ENCODE assay signal across 12 mouse cellular contexts in genomic region chr5:125165993-125166392, GRCm38 (mm10). TPM values are rescaled to one million over a fixed set of nuclear protein-coding genes. Genes with fewer than 3 reads are reported as not detected.
A peak's percentile ranks its signal among the peaks of the same experiment; 100 is the strongest.
DNase-seq lines count a peak whose midpoint lies in the region; ATAC-seq and TF ChIP-seq lines count a peak whose summit lies in the region.
"Had no signal": no experiment of that assay in that cellular context is flagged by ENCODE, and none has a peak within 500 bp of the region (broad histone marks: within the 10 kb centered on the region; RNA-seq: fewer than 3 reads in every experiment).

No protein-coding gene starts in this region.

- DNase-seq in adrenal gland, postnatal 14 days, result peak; percentile 3
- DNase-seq in adrenal gland, postnatal 10 days, result no peak
- no peak for DNase-seq in heart, postnatal 0 days (ENCODE audit: low spot score)
- DNase-seq in heart, adult 11 months, result no peak
- no peak for DNase-seq in liver, postnatal 0 days
- no peak for DNase-seq in liver, embryonic 11.5 days (ENCODE audit: low spot score)
- no peak for DNase-seq in limb, embryonic 14.5 days (ENCODE audit: low spot score)
- no peak for DNase-seq in left cerebral cortex, adult 9 months (ENCODE audit: low spot score in 2 of 2)
- DNase-seq: lung, postnatal 10 days; thymus, adult 18-20 months had no signal

- H3K36me3 ChIP-seq in heart, postnatal 0 days (replicated peaks; ENCODE audit: control insufficient read depth, insufficient read depth, low read length), result no peaks in the 10 kb centered on the region
- no peaks in the 10 kb centered on the region for H3K36me3 ChIP-seq in liver, postnatal 0 days (replicated peaks; ENCODE audit: insufficient read depth, low read length)
- no peaks in the 10 kb centered on the region for H3K36me3 ChIP-seq in liver, embryonic 11.5 days (ENCODE audit: control insufficient read depth, insufficient read depth, low read length)
- no peaks in the 10 kb centered on the region; the same call in 1 of the 2 replicates for H3K36me3 ChIP-seq in limb, embryonic 14.5 days (ENCODE audit: control insufficient read depth, insufficient read depth, low read length)

- H3K9ac ChIP-seq in heart, postnatal 0 days (replicated peaks; ENCODE audit: low read depth, low read length), result no peak overlapping the region
- H3K9ac ChIP-seq in liver, postnatal 0 days (replicated peaks), result no peak overlapping the region
- H3K9ac ChIP-seq in liver, embryonic 11.5 days (ENCODE audit: low read depth, low read length), result no peak overlapping the region
- no peak overlapping the region for H3K9ac ChIP-seq in limb, embryonic 14.5 days (ENCODE audit: low read depth, low read length, severe bottlenecking)

- peaks cover 66% of the 10 kb centered on the region for H3K4me1 ChIP-seq in heart, postnatal 0 days (ENCODE audit: control insufficient read depth, insufficient read depth)
- peaks cover 31% of the 10 kb centered on the region for H3K4me1 ChIP-seq in liver, postnatal 0 days (ENCODE audit: insufficient read depth)
- peaks cover 60% of the 10 kb centered on the region for H3K4me1 ChIP-seq in liver, embryonic 11.5 days (replicated peaks; ENCODE audit: control insufficient read depth, insufficient read depth, low read length)
- peaks cover 52% of the 10 kb centered on the region for H3K4me1 ChIP-seq in limb, embryonic 14.5 days (ENCODE audit: control insufficient read depth, insufficient read depth, low read length)

- H3K27me3 ChIP-seq in heart, postnatal 0 days (ENCODE audit: control insufficient read depth, insufficient read depth, low read length), result no peaks in the 10 kb centered on the region
- H3K27me3 ChIP-seq in liver, postnatal 0 days (ENCODE audit: insufficient read depth, low read length), result no peaks in the 10 kb centered on the region
- H3K27me3 ChIP-seq in liver, embryonic 11.5 days (replicated peaks; ENCODE audit: control insufficient read depth, insufficient read depth, low read length), result no peaks in the 10 kb centered on the region
- no peaks in the 10 kb centered on the region for H3K27me3 ChIP-seq in limb, embryonic 14.5 days (ENCODE audit: control insufficient read depth, insufficient read depth, low read length)

- no peak overlapping the region for H3K4me2 ChIP-seq in heart, postnatal 0 days (ENCODE audit: low read depth, low read length)
- no peak overlapping the region for H3K4me2 ChIP-seq in liver, postnatal 0 days (ENCODE audit: low read depth, low read length)
- H3K4me2 ChIP-seq in liver, embryonic 11.5 days, result no peak overlapping the region
- H3K4me2 ChIP-seq in limb, embryonic 14.5 days (replicated peaks; ENCODE audit: low read depth, low read length, severe bottlenecking), result no peak overlapping the region
- H3K4me2 ChIP-seq: heart, embryonic 11.5 days had no signal

- ATAC-seq in heart, postnatal 0 days (ENCODE audit: insufficient read depth, low read depth), result no peak
- ATAC-seq in liver, postnatal 0 days, result no peak
- no peak for ATAC-seq in liver, embryonic 11.5 days (replicated peaks; ENCODE audit: low FRiP score)
- no peak for ATAC-seq in limb, embryonic 14.5 days (ENCODE audit: low FRiP score, low read depth)
- ATAC-seq: midbrain, embryonic 16.5 days had no signal

- TF ChIP-seq POLR2A in limb, embryonic 14.5 days (IDR thresholded peaks at IDR 0.05; ENCODE audit: borderline replicate concordance, extremely low read depth, insufficient read depth, insufficient read length), result no peak

- H3K27ac ChIP-seq in heart, postnatal 0 days (ENCODE audit: low read depth), result peak overlapping the region; percentile 65
- peak overlapping the region; percentile 18; the same call in 1 of the 2 replicates for H3K27ac ChIP-seq in liver, postnatal 0 days (ENCODE audit: low read depth)
- H3K27ac ChIP-seq in liver, embryonic 11.5 days (ENCODE audit: low read depth, low read length), result no peak overlapping the region
- H3K27ac ChIP-seq in limb, embryonic 14.5 days (replicated peaks; ENCODE audit: low read depth, low read length), result peak overlapping the region; percentile 67; the same call in 1 of the 2 replicates

- TF ChIP-seq EP300 in heart, postnatal 0 days (IDR thresholded peaks at IDR 0.05; ENCODE audit: low read depth), result no peak
- TF ChIP-seq EP300 in liver, postnatal 0 days (IDR thresholded peaks at IDR 0.05; ENCODE audit: low read depth), result no peak

- H3K9me3 ChIP-seq in heart, postnatal 0 days (replicated peaks; ENCODE audit: control insufficient read depth, low read length), result no peaks in the 10 kb centered on the region
- no peaks in the 10 kb centered on the region for H3K9me3 ChIP-seq in liver, postnatal 0 days (ENCODE audit: low read length)
- no peaks in the 10 kb centered on the region for H3K9me3 ChIP-seq in liver, embryonic 11.5 days (ENCODE audit: control insufficient read depth, low read length)
- no peaks in the 10 kb centered on the region for H3K9me3 ChIP-seq in limb, embryonic 14.5 days (ENCODE audit: control insufficient read depth, low read length)

- WGBS in heart, postnatal 0 days, result 81% methylated on average over 14 of the region's 14 CpGs
- 93% methylated on average over 14 of the region's 14 CpGs for WGBS in liver, postnatal 0 days (ENCODE audit: insufficient replicate concordance)
- 94% methylated on average over 14 of the region's 14 CpGs for WGBS in liver, embryonic 11.5 days
- WGBS in limb, embryonic 14.5 days, result 91% methylated on average over 14 of the region's 14 CpGs

- H3K4me3 ChIP-seq in heart, postnatal 0 days (ENCODE audit: low read depth, low read length), result no peak overlapping the region
- no peak overlapping the region for H3K4me3 ChIP-seq in liver, postnatal 0 days (ENCODE audit: low read depth, low read length)
- no peak overlapping the region for H3K4me3 ChIP-seq in liver, embryonic 11.5 days (ENCODE audit: low read depth, low read length)
- no peak overlapping the region for H3K4me3 ChIP-seq in limb, embryonic 14.5 days (replicated peaks; ENCODE audit: low read length)

- TF ChIP-seq CTCF in heart, postnatal 0 days (IDR thresholded peaks at IDR 0.05; ENCODE audit: low read depth), result no peak
- no peak for TF ChIP-seq CTCF in liver, postnatal 0 days (IDR thresholded peaks at IDR 0.05; ENCODE audit: low read depth)

RNA-seq across cellular contexts. Expression of gene Ncor2, which starts 13.0 kb away (rescaled TPM):
- 165 and 192 TPM in 2 replicates for total RNA-seq in adrenal gland, postnatal 14 days (2021)
- total RNA-seq in adrenal gland, postnatal 10 days (2021), result 100 to 1,000 TPM; 125 to 153 TPM
- total RNA-seq in heart, postnatal 0 days (2014; rRNA removed; ENCODE audit: low replicate concordance), result 21.6 and 73.8 TPM in 2 replicates
- 14.3 and 15.5 TPM in 2 replicates for polyA plus RNA-seq in heart, postnatal 0 days (2015; fragmentation: Nextera tagmentation; extraction: Ambion mirVana)
- polyA plus RNA-seq in liver, postnatal 0 days (2015; fragmentation: Nextera tagmentation; extraction: Ambion mirVana), result 3.1 and 3.4 TPM in 2 replicates
- 14.0 and 17.2 TPM in 2 replicates for polyA plus RNA-seq in liver, embryonic 11.5 days (2014; fragmentation: Nextera tagmentation; extraction: Ambion mirVana)
- 75.9 and 89.8 TPM in 2 replicates for polyA plus RNA-seq in limb, embryonic 14.5 days (2012; rRNA removed)
- polyA plus RNA-seq in limb, embryonic 14.5 days (2014; fragmentation: Nextera tagmentation; extraction: Ambion mirVana), result 37.0 and 39.3 TPM in 2 replicates
